Mouse (Mus musculus): Measurements from ENCODE around the gene Gm128. TPM values are rescaled to one million over a fixed set of nuclear protein-coding genes. Genes with fewer than 3 reads are reported as not detected.

Gene Gm128
- total and polyA plus RNA-seq, 3 experiments, result 0.16 TPM; not detected in 2

DNA sequence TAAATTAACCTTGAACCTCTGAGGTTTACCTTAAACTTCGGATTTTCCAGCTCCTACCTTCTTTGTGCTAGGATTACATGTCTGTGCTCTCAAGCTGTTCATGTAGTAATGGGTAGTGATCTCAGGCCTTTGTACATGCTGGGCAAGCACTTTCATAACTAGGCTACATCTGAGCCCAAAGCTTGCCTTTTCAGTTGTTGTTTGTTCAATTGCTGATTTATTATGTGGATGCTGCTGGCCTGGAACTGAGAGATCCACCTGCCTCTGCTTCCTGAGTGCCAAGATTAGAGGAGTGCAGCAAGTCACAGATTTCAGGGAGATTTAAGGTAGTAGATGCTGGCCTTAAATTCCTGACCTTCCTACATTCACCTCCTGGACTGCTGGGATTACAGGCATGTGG lies 42.3 kb downstream of the Gm128 start:
- H3K79me2 ChIP-seq (replicated peaks; ENCODE audit: control insufficient read depth, insufficient read depth, low read length), result no peaks in the 10 kb centered on the region

DNA sequence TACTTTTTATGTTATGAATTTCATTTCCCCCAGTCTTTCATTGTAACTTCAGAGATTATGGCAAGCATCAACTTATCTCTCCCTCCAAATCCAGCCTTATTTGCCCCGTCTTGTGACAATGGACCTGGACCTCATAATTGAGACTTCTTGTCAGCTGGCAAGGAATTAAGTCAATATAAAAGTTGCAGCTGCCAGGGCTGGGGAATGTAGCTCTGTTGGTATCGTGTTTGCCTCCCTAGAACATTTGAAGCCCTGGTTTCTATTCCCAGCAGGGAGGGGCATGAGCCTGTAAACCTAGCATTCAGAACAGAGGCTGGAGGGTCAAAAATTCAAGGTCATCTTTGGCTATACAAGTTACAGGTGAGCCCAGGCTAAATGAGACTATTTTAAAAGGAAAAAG lies 45.6 kb downstream of the Gm128 start:
- no peaks in the 10 kb centered on the region for H3K4me1 ChIP-seq (ENCODE audit: control insufficient read depth, insufficient read depth, low read length)
- no peak overlapping the region for H3K4me3 ChIP-seq
- H3K36me3 ChIP-seq (ENCODE audit: control insufficient read depth, insufficient read depth, low read length), result no peaks in the 10 kb centered on the region; the same call in 1 of the 2 replicates
- H3K27me3 ChIP-seq (ENCODE audit: control insufficient read depth, insufficient read depth, low read length), result no peaks in the 10 kb centered on the region
- no peak overlapping the region for H3K27ac ChIP-seq
- intact Hi-C loops (cut with DNase I), result no loop called here
- no peaks in the 10 kb centered on the region for H3K79me2 ChIP-seq (replicated peaks; ENCODE audit: control insufficient read depth, insufficient read depth, low read length)
- TF ChIP-seq CTCF (IDR thresholded peaks at IDR 0.05) (no peak), EP300 (IDR thresholded peaks at IDR 0.05; ENCODE audit: insufficient read depth, low read depth, low read length) (no peak), POLR2A (IDR thresholded peaks at IDR 0.05; ENCODE audit: insufficient read depth, low read depth, low read length) (no peak)
- DNase-seq, result no peak
- WGBS, result 84% methylated on average over 2 of the region's 2 CpGs
- H3K9ac ChIP-seq (ENCODE audit: low read depth, low read length), result no peak overlapping the region

More for the DNA sequence above, 42.3 kb downstream of the Gm128 start:
- no peak overlapping the region for H3K9ac ChIP-seq (ENCODE audit: low read depth, low read length)
- intact Hi-C loops (cut with DNase I), result no loop called here
- DNase-seq, result no peak
- 76% methylated on average over 1 of the region's 1 CpGs for WGBS
- H3K36me3 ChIP-seq (ENCODE audit: control insufficient read depth, insufficient read depth, low read length), result no peaks in the 10 kb centered on the region; the same call in none of the 2 replicates
- H3K4me3 ChIP-seq, result no peak overlapping the region
- no peaks in the 10 kb centered on the region for H3K27me3 ChIP-seq (ENCODE audit: control insufficient read depth, insufficient read depth, low read length)
- no peaks in the 10 kb centered on the region for H3K4me1 ChIP-seq (ENCODE audit: control insufficient read depth, insufficient read depth, low read length)
- TF ChIP-seq POLR2A (IDR thresholded peaks at IDR 0.05; ENCODE audit: insufficient read depth, low read depth, low read length) (no peak), CTCF (IDR thresholded peaks at IDR 0.05) (no peak), EP300 (IDR thresholded peaks at IDR 0.05; ENCODE audit: insufficient read depth, low read depth, low read length) (no peak)
- no peak overlapping the region for H3K27ac ChIP-seq

DNA sequence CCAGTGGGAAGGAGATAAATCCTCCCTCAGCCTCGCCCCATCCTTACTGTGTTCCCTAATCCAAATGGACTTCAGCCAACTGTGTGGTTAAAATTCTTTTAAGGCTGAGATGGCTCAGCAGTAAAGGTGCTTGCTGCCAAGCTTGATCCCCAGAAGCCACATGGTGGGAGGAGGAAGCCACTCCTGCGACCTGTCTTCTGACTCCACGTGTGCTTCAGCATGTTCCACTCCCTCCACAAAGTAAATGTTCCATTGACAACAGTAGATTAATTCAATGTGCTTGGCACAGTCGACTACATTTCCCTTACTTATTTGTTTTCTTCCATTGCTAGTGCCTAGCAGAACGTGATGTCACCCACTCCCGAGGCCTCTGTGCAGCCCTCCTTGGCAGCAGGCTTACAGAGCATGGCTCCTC lies 46.7 kb downstream of the Gm128 start:
- no peak for TF ChIP-seq EP300 (IDR thresholded peaks at IDR 0.05; ENCODE audit: insufficient read depth, low read depth, low read length)
- no peak for TF ChIP-seq POLR2A (IDR thresholded peaks at IDR 0.05; ENCODE audit: insufficient read depth, low read depth, low read length)
- TF ChIP-seq CTCF (IDR thresholded peaks at IDR 0.05), result no peak
- no peaks in the 10 kb centered on the region for H3K79me2 ChIP-seq (replicated peaks; ENCODE audit: control insufficient read depth, insufficient read depth, low read length)
- no peak overlapping the region for H3K9ac ChIP-seq (ENCODE audit: low read depth, low read length)
- no peaks in the 10 kb centered on the region; the same call in 1 of the 2 replicates for H3K36me3 ChIP-seq (ENCODE audit: control insufficient read depth, insufficient read depth, low read length)
- WGBS, result 68% methylated on average over 6 of the region's 6 CpGs
- no peak for DNase-seq
- H3K4me1 ChIP-seq (ENCODE audit: control insufficient read depth, insufficient read depth, low read length), result no peaks in the 10 kb centered on the region
- no peaks in the 10 kb centered on the region for H3K27me3 ChIP-seq (ENCODE audit: control insufficient read depth, insufficient read depth, low read length)
- intact Hi-C loops (cut with DNase I), result loop anchor here (5.0 kb wide), 1 partner anchor 68 kb away; no protein-coding TSS in a partner anchor
- H3K4me3 ChIP-seq, result no peak overlapping the region
- no peak overlapping the region for H3K27ac ChIP-seq

Other genes starting within 250 kb of the Gm128 start
- gene Zfp687, start 226.2 kb downstream of the Gm128 start, total RNA-seq (2021), result 10 to 100 TPM; 11.0 to 13.5 TPM
- 10.6 and 10.9 TPM in 2 replicates for gene Zfp687, start 226.2 kb downstream of the Gm128 start, polyA plus RNA-seq (2012; rRNA removed)
- 100 to 1,000 TPM; 121 to 140 TPM for gene Psmd4, start 199.0 kb downstream of the Gm128 start, total RNA-seq (2021)
- gene Psmd4, start 199.0 kb downstream of the Gm128 start, polyA plus RNA-seq (2012; rRNA removed), result 119 and 144 TPM in 2 replicates
- gene Pip5k1a, start 134.7 kb downstream of the Gm128 start, total RNA-seq (2021), result 10 to 100 TPM; 15.8 to 16.8 TPM
- gene Pip5k1a, start 134.7 kb downstream of the Gm128 start, polyA plus RNA-seq (2012; rRNA removed), result 11.8 and 17.9 TPM in 2 replicates
- 10 to 100 TPM; 31.8 to 36.5 TPM for gene Vps72, start 130.6 kb downstream of the Gm128 start, total RNA-seq (2021)
- gene Vps72, start 130.6 kb downstream of the Gm128 start, polyA plus RNA-seq (2012; rRNA removed), result 34.5 and 39.2 TPM in 2 replicates
- 10 to 100 TPM; 22.6 to 30.9 TPM for gene Tmod4, start 117.1 kb downstream of the Gm128 start, total RNA-seq (2021)
- 23.3 and 25.6 TPM in 2 replicates for gene Tmod4, start 117.1 kb downstream of the Gm128 start, polyA plus RNA-seq (2012; rRNA removed)
- gene Scnm1, start 107.6 kb downstream of the Gm128 start, total RNA-seq (2021), result 10 to 100 TPM; 28.3 to 32.1 TPM
- 46.8 and 67.9 TPM in 2 replicates for gene Scnm1, start 107.6 kb downstream of the Gm128 start, polyA plus RNA-seq (2012; rRNA removed)
- 1 to 10 TPM; 4.5 to 6.3 TPM for gene Lysmd1, start 107.5 kb downstream of the Gm128 start, total RNA-seq (2021)
- 5.8 and 7.8 TPM in 2 replicates for gene Lysmd1, start 107.5 kb downstream of the Gm128 start, polyA plus RNA-seq (2012; rRNA removed)
- gene Tnfaip8l2, start 99.2 kb downstream of the Gm128 start, total RNA-seq (2021), result 1 to 10 TPM; 1.5 to 2.1 TPM
- 3.3 and 4.9 TPM in 2 replicates for gene Tnfaip8l2, start 99.2 kb downstream of the Gm128 start, polyA plus RNA-seq (2012; rRNA removed)
- gene Sema6c, start 81.1 kb downstream of the Gm128 start, total RNA-seq (2021), result 1 to 10 TPM; 3.8 to 3.9 TPM
- gene Sema6c, start 81.1 kb downstream of the Gm128 start, polyA plus RNA-seq (2012; rRNA removed), result 16.9 and 21.1 TPM in 2 replicates
- 10 to 100 TPM; 13.5 to 14.1 TPM for gene Gabpb2, start 23.7 kb downstream of the Gm128 start, total RNA-seq (2021)
- 8.6 and 15.8 TPM in 2 replicates for gene Gabpb2, start 23.7 kb downstream of the Gm128 start, polyA plus RNA-seq (2012; rRNA removed)
- 10 to 100 TPM; 16.8 to 18.9 TPM for gene Cdc42se1, start 12.9 kb downstream of the Gm128 start, total RNA-seq (2021)
- 19.0 and 24.2 TPM in 2 replicates for gene Cdc42se1, start 12.9 kb downstream of the Gm128 start, polyA plus RNA-seq (2012; rRNA removed)
- 1 to 10 TPM; 5.6 to 6.9 TPM for gene Mllt11, start 9.4 kb downstream of the Gm128 start, total RNA-seq (2021)
- 13.7 and 23.9 TPM in 2 replicates for gene Mllt11, start 9.4 kb downstream of the Gm128 start, polyA plus RNA-seq (2012; rRNA removed)
- gene Bnipl, start 9.6 kb upstream of the Gm128 start, total RNA-seq (2021), result not detected
- 0.12 and 0.25 TPM in 2 replicates for gene Bnipl, start 9.6 kb upstream of the Gm128 start, polyA plus RNA-seq (2012; rRNA removed)
- gene Mindy1, start 39.7 kb upstream of the Gm128 start, total RNA-seq (2021), result 10 to 100 TPM; 17.5 to 21.3 TPM
- 32.2 and 36.9 TPM in 2 replicates for gene Mindy1, start 39.7 kb upstream of the Gm128 start, polyA plus RNA-seq (2012; rRNA removed)
- gene Prune1, start 40.5 kb upstream of the Gm128 start, total RNA-seq (2021), result 10 to 100 TPM; 23.4 to 26.1 TPM
- 28.4 and 45.8 TPM in 2 replicates for gene Prune1, start 40.5 kb upstream of the Gm128 start, polyA plus RNA-seq (2012; rRNA removed)
- gene Anxa9, start 65.6 kb upstream of the Gm128 start, total RNA-seq (2021), result under 1 TPM; 0.59 to 0.68 TPM
- gene Anxa9, start 65.6 kb upstream of the Gm128 start, polyA plus RNA-seq (2012; rRNA removed), result 1.1 and 1.6 TPM in 2 replicates
- gene Cers2, start 73.2 kb upstream of the Gm128 start, total RNA-seq (2021), result 10 to 100 TPM; 35.3 to 39.3 TPM
- gene Cers2, start 73.2 kb upstream of the Gm128 start, polyA plus RNA-seq (2012; rRNA removed), result 65.6 and 69.1 TPM in 2 replicates
- gene Setdb1, start 115.6 kb upstream of the Gm128 start, total RNA-seq (2021), result 10 to 100 TPM; 10.4 to 12.2 TPM
- 8.0 and 12.6 TPM in 2 replicates for gene Setdb1, start 115.6 kb upstream of the Gm128 start, polyA plus RNA-seq (2012; rRNA removed)
- gene 4930558C23Rik, start 161.2 kb upstream of the Gm128 start, total RNA-seq (2021), result not detected
- gene 4930558C23Rik, start 161.2 kb upstream of the Gm128 start, polyA plus RNA-seq (2012; rRNA removed), result 0.26 TPM in 1 of 2 replicates, not detected in the other
- gene Arnt, start 192.8 kb upstream of the Gm128 start, total RNA-seq (2021), result 10 to 100 TPM; 37.4 to 41.5 TPM
- 26.2 and 34.1 TPM in 2 replicates for gene Arnt, start 192.8 kb upstream of the Gm128 start, polyA plus RNA-seq (2012; rRNA removed)

Measured in heart, adult 2 months (tissue).